Mouse (Mus musculus) small intestine, adult 2 months (tissue): ENCODE measurements at regions not wholly inside any gene's neighbourhood (a gene's known extent, or its start where the extent isn't known, plus 50 kb on each side); places are given as distances from the start of the nearest gene placed in this dataset.

Experiments used
- CTCF ChIP-seq: fragments of 200-500 bp; IDR thresholded peaks from 2 replicates; pipeline ENCODE4 v1.5.1; 2012; ENCODE audit warnings: low read depth, mild to moderate bottlenecking, control low read depth, inconsistent platforms, low read length, moderate library complexity, mixed read lengths; ENCODE audit not compliant: insufficient replicate concordance, insufficient read length; ENCODE audit errors: extremely low read depth
- POLR2A ChIP-seq: fragments of 200-500 bp; IDR thresholded peaks from 2 replicates; pipeline ENCODE4 v1.6.1; 2012; ENCODE audit warnings: low read depth, mild to moderate bottlenecking, control low read depth, inconsistent platforms, low read length, moderate library complexity

- no peak for TF ChIP-seq CTCF
- TF ChIP-seq POLR2A: no peak
These were observed 120.8 kb upstream of the Lemd2 start for GRCm38 (mm10) chr17:27325002-27325460.
